Mouse (Mus musculus): ENCODE results near the gene Auts2. TPM values are rescaled to one million over a fixed set of nuclear protein-coding genes. Genes with fewer than 3 reads are reported as not detected.
"Not testable (repeated sequence)": the region's sequence is repeated elsewhere in the genome, so short reads cannot be mapped to it uniquely, and the experiment has no call there.

The Auts2 gene
- 29.1 and 32.6 TPM in 2 replicates for polyA plus RNA-seq (2014; fragmentation: Nextera tagmentation; extraction: Ambion mirVana)

DNA sequence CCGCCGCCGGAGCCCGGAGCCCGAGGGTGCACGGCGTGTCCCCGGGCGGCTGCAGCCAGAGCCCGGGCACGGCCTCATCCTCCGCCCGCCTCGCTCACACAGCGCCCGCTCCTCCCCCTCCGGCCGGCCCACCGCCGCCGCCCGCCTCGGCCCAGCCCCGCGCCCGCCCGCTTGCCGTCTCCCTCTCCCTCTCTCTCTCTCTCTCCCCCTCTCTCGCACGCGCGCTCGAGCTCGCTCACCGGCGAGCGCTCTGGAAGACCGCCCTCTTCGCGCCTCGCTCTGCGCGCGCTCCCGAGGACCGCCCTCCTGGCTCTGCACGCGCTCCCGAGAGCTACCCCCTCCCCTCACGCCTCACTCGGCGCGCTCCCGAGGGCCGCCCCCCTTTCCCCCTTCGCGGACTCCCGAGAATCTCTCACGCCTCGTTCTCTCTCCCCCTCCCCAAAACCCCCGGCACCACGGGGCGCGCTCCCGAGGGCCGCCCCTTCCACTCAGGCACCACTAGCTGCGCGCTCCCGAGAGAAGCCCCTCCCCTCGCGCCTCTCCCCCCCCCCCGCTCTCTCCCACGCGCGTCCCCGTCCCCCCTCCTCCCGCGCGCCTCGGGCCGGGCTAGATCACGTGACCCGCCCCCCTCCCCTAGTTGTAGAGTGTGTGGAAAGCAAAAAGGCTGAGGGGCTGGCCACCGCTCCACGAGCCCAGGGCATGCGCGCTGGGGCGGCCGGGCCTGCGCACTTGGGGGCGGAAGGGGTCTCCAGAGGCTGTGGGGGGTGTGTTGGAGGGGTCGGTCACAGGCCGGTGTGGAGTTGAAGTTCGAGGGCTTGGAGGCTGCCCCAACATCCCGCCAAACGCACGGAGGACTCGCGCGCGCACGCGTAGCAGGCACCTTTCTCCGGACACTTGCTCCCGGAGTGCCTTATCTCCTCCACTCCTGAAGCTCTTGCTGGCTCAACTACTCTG lies at the start of gene Auts2:
Gene Auts2 (minus strand): TSS at position 227 of the 954 bp plus-strand sequence.
- Histone ChIP-seq H3K36me3 (ENCODE audit: control insufficient read depth, insufficient read depth, low read length) (no peaks in the 10 kb centered on the region), H3K9me3 (ENCODE audit: control insufficient read depth, low read length) (no peaks in the 10 kb centered on the region), H3K27me3 (ENCODE audit: control insufficient read depth, insufficient read depth, low read length) (no peaks in the 10 kb centered on the region), H3K4me2 (replicated peaks; ENCODE audit: low read depth, low read length) (peak within 1 kb of the TSS; percentile 83), H3K9ac (ENCODE audit: low read depth, low read length) (peak within 1 kb of the TSS; percentile 87), H3K4me1 (ENCODE audit: control insufficient read depth, insufficient read depth, low read length) (peaks cover 14% of the 10 kb centered on the region), H3K4me3 (ENCODE audit: low read length) (peak within 1 kb of the TSS; percentile 85), H3K27ac (ENCODE audit: low read depth, low read length) (peak within 1 kb of the TSS; percentile 89)
- WGBS: 0% methylated on average over 62 of the region's 105 CpGs
- peak; percentile 94 for ATAC-seq (ENCODE audit: low FRiP score, low TSS enrichment)

DNA sequence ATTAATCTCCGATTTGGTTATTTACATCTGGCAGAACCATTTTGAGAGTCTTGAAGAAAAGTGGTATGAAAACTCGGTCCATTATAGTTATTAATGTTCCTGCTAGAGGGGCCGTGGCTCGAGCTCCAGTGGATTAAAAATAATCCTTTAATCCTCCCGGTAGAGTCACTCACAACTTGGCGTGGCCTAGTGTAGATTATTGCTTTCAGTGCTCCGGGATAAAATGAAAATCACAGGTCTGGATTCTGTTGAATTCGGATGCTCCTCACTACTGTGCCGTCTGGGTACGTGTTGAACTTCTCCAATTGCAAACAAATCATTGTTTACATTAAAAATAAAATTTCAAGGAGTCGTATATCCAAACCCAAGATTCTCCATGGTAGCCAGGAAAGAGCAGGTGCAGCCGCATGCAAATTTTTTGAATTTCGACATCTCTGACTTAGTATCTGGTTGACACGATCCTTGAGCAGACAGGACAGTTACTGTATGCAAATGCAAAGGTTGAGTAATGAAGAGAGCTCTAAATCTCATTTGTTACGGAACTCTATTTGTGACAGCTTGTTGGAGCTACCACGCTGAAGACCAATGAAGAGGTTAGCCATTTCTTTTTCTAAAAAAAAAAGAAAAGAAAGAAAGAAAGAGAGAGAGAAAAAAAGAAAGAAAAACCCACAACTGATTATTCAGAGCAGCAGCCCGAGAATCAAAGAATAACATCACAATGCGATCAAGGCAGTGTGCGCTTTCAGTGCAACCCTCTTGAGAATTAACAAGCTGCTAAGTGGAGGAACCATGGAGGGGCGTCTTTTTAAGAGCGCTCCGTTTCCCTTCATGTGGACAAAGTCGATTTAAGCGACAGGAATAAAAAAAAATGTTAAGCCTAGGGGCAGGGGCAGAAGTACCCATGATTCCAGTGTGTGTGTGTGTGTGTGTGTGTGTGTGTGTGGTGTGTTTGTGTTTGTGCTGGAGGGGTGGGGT lies 48.9 kb upstream of the Auts2 start:
- 0 out of 2 replicates have a peak, but pooled peaks cover 3% of the 10 kb centered on the region for H3K4me1 ChIP-seq (ENCODE audit: control insufficient read depth, insufficient read depth, low read length)
- H3K9ac ChIP-seq (ENCODE audit: low read depth, low read length): no peak overlapping the region
- ATAC-seq (ENCODE audit: low FRiP score, low TSS enrichment): no peak
- H3K27me3 ChIP-seq (ENCODE audit: control insufficient read depth, insufficient read depth, low read length): no peaks in the 10 kb centered on the region
- H3K4me3 ChIP-seq (ENCODE audit: low read length): no peak overlapping the region
- no peak overlapping the region for H3K4me2 ChIP-seq (replicated peaks; ENCODE audit: low read depth, low read length)
- no peaks in the 10 kb centered on the region for H3K36me3 ChIP-seq (ENCODE audit: control insufficient read depth, insufficient read depth, low read length)
- 88% methylated on average over 24 of the region's 24 CpGs for WGBS
- H3K9me3 ChIP-seq (ENCODE audit: control insufficient read depth, low read length): no peaks in the 10 kb centered on the region
- H3K27ac ChIP-seq (ENCODE audit: low read depth, low read length): no peak overlapping the region

DNA sequence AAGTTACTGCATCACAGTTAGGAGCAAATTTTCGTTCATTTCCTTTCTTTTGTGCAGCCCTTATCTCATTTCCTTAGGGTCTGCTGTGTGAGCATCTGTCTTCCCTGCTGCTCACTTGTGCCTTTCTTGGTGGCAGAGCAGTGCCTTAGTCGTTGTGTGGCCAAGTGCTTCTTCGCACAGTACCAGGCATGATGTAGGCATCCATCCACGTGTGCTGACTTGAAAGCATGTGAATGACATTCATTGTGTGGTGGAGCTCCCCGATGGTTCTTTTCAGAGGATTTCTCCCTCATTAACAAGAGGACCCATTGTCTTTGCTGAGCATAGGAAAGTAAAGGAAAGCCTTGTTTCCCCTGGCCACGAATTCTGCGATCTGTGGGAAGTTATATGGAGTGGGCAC lies 36.6 kb upstream of the Auts2 start:
- no peaks in the 10 kb centered on the region for H3K4me1 ChIP-seq (ENCODE audit: control insufficient read depth, insufficient read depth, low read length)
- no peak for ATAC-seq (ENCODE audit: low FRiP score, low TSS enrichment)
- H3K9me3 ChIP-seq (ENCODE audit: control insufficient read depth, low read length): no peaks in the 10 kb centered on the region
- no peaks in the 10 kb centered on the region for H3K27me3 ChIP-seq (ENCODE audit: control insufficient read depth, insufficient read depth, low read length)
- no peak overlapping the region for H3K4me2 ChIP-seq (replicated peaks; ENCODE audit: low read depth, low read length)
- WGBS: 81% methylated on average over 7 of the region's 7 CpGs
- H3K27ac ChIP-seq (ENCODE audit: low read depth, low read length): no peak overlapping the region
- H3K36me3 ChIP-seq (ENCODE audit: control insufficient read depth, insufficient read depth, low read length): no peaks in the 10 kb centered on the region
- no peak overlapping the region for H3K9ac ChIP-seq (ENCODE audit: low read depth, low read length)
- no peak overlapping the region for H3K4me3 ChIP-seq (ENCODE audit: low read length)

DNA sequence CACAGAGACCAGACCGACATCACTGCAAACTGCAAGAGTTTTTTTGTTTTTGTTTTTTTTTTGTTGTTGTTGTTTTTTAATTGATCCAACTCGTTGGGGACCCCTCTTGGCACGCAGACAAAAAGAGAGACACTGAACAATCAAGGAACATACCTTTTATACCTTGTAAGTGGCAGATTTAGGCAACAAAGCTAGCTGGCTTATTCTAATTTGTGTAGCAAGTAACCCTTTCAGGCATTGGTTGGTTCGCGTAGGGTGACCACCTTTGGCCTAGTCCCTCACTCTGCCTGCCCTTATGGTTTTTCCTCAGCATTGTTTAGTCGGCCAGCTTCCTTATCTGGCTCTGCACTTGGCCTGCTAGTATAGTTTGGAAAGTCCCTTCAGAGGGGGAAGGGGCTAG lies 17.6 kb upstream of the Auts2 start:
- H3K4me2 ChIP-seq (replicated peaks; ENCODE audit: low read depth, low read length); H3K9me3 ChIP-seq (ENCODE audit: control insufficient read depth, low read length); H3K36me3 ChIP-seq (ENCODE audit: control insufficient read depth, insufficient read depth, low read length); H3K4me1 ChIP-seq (ENCODE audit: control insufficient read depth, insufficient read depth, low read length); H3K27ac ChIP-seq (ENCODE audit: low read depth, low read length); ATAC-seq (ENCODE audit: low FRiP score, low TSS enrichment); H3K4me3 ChIP-seq (ENCODE audit: low read length); H3K9ac ChIP-seq (ENCODE audit: low read depth, low read length); H3K27me3 ChIP-seq (ENCODE audit: control insufficient read depth, insufficient read depth, low read length): not testable (repeated sequence)
- 77% methylated on average over 6 of the region's 6 CpGs for WGBS

DNA sequence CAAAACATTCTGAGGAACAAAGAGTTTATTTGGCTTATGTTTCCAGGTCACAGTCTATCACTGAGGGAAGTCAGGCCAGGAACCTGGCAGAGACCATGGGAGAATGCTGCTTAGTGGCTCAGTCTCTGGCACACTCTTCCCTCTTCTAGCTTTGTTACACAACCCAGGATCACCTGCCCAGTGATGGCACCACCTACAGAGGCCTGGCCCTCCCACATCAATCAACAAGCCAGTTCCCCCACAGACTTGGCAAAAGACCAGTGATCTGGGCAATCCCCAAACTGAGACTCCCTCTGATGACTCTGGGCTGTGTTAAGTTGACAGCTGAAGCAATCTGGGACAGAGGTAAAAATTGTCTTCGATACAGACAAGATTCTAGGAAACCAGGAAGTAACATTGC lies 2.6 kb upstream of the Auts2 start:
- 86% methylated on average over 1 of the region's 1 CpGs for WGBS
- H3K4me1 ChIP-seq (ENCODE audit: control insufficient read depth, insufficient read depth, low read length): peaks cover under 1% of the 10 kb centered on the region; the same call in 1 of the 2 replicates
- H3K36me3 ChIP-seq (ENCODE audit: control insufficient read depth, insufficient read depth, low read length): no peaks in the 10 kb centered on the region
- H3K4me3 ChIP-seq (ENCODE audit: low read length): no peak overlapping the region
- no peak overlapping the region for H3K4me2 ChIP-seq (replicated peaks; ENCODE audit: low read depth, low read length)
- H3K9me3 ChIP-seq (ENCODE audit: control insufficient read depth, low read length): no peaks in the 10 kb centered on the region
- no peak for ATAC-seq (ENCODE audit: low FRiP score, low TSS enrichment)
- no peak overlapping the region for H3K9ac ChIP-seq (ENCODE audit: low read depth, low read length)
- H3K27ac ChIP-seq (ENCODE audit: low read depth, low read length): no peak overlapping the region
- no peaks in the 10 kb centered on the region for H3K27me3 ChIP-seq (ENCODE audit: control insufficient read depth, insufficient read depth, low read length)

DNA sequence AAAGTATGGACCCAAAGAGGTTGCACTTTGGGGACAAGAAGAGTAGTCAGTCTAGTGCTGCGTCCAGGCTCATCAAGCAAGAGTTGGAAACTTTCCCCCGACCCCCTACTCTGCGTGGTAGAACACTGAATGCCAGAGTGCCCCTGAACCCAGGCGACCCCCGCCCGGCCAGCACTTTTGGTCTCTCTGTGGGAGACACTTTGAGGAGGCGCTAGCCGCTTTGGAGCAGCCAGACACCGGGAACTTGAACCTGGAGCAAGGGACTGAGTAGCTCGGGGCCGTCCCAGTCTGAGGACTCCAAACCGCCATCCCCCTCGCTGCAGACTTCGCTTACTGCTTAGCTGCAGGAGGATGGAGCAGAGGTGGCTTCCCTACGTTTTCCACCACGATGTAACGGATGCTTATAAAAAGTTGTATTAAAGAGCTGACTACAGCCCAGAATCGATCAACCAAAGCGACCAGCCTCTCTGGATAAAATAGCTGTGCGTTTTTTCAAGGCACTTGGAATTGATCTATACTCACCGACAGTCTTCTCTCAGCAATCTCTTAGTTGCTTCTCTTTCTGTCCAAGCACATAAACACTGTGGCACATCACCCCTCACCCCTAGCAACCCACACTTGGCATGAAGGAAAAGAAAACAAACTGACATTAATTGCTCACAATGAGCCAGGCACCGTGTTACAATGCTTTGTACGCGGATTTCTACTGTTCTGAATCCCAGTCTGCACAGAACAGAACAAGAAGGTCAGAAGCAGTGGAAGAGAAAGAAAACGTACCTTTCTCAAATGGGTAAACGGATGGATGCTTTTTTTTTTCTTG lies 1.2 kb upstream of the Auts2 start:
- H3K4me1 ChIP-seq (ENCODE audit: control insufficient read depth, insufficient read depth, low read length): peaks cover 11% of the 10 kb centered on the region
- peak overlapping the region; percentile 89 for H3K27ac ChIP-seq (ENCODE audit: low read depth, low read length)
- no peak for ATAC-seq (ENCODE audit: low FRiP score, low TSS enrichment)
- peak overlapping the region; percentile 83 for H3K4me2 ChIP-seq (replicated peaks; ENCODE audit: low read depth, low read length)
- H3K9me3 ChIP-seq (ENCODE audit: control insufficient read depth, low read length): no peaks in the 10 kb centered on the region
- H3K9ac ChIP-seq (ENCODE audit: low read depth, low read length): peak overlapping the region; percentile 87
- H3K36me3 ChIP-seq (ENCODE audit: control insufficient read depth, insufficient read depth, low read length): no peaks in the 10 kb centered on the region
- 4% methylated on average over 26 of the region's 26 CpGs for WGBS
- no peaks in the 10 kb centered on the region for H3K27me3 ChIP-seq (ENCODE audit: control insufficient read depth, insufficient read depth, low read length)
- H3K4me3 ChIP-seq (ENCODE audit: low read length): peak overlapping the region; percentile 85

DNA sequence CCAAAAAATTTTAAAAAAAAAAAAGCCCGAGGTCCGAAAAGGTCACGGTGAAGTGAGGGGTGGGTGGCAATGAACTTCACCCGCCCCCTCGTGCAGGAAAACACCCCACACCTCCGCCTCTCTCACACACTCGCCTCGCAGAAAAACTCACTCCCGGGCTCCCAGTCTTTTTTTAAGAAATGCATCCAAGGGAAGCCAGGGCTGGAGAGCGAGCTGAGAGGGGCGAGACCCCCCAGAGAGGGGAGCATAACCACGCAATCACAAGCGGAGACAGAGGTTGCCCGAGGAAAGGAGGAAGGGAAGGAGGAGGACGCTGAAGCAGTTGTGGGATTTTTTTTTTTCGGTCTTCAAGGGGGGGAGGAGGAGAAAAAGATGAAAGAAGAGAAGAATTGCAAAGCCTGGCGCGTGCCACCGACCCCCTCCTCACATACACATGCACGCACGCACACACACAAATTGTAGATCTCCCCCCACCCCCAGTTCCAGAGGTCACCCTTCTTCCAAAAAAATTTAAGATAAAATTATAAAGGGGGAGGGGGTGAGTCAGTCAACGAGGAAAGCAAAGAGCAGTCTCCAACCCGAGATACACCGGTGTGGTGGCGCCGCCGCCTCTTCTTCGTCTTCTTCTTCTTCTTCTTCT lies 643 bp downstream of the Auts2 start:
- Histone ChIP-seq H3K4me2 (replicated peaks; ENCODE audit: low read depth, low read length) (peak overlapping the region; percentile 83), H3K4me3 (ENCODE audit: low read length) (peak overlapping the region; percentile 85), H3K9me3 (ENCODE audit: control insufficient read depth, low read length) (no peaks in the 10 kb centered on the region), H3K27ac (ENCODE audit: low read depth, low read length) (peak overlapping the region; percentile 89), H3K27me3 (ENCODE audit: control insufficient read depth, insufficient read depth, low read length) (no peaks in the 10 kb centered on the region), H3K4me1 (ENCODE audit: control insufficient read depth, insufficient read depth, low read length) (peaks cover 14% of the 10 kb centered on the region), H3K36me3 (ENCODE audit: control insufficient read depth, insufficient read depth, low read length) (no peaks in the 10 kb centered on the region), H3K9ac (ENCODE audit: low read depth, low read length) (peak overlapping the region; percentile 87)
- 0% methylated on average over 28 of the region's 28 CpGs for WGBS
- 0 out of 2 replicates have a peak, but pooled peaks have one; percentile 2 for ATAC-seq (ENCODE audit: low FRiP score, low TSS enrichment)

DNA sequence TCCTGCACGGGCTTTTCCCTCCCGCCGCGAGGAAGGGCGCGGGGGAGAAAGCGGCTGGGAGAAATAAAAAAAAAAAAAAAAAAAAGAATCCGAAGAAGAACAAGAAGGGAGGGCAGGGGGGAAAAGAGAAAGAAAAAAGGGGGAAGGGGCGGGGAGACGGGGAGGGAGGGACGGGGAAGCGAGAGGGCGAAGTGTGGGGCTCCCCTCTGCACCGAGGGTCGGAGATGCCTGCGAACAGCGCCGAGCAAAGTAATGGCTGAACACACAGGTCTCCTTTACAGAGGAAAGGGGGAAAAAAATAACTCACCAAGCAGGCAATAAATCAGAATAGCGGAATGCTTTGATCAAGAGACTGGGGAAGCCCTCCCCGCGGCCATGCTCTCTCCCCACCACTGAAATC lies 1.2 kb downstream of the Auts2 start:
- 0% methylated on average over 14 of the region's 21 CpGs for WGBS

More for the DNA sequence above, 1.2 kb downstream of the Auts2 start:
- ATAC-seq (ENCODE audit: low FRiP score, low TSS enrichment): peak; percentile 44; the same call in 1 of the 2 replicates
- no peaks in the 10 kb centered on the region for H3K9me3 ChIP-seq (ENCODE audit: control insufficient read depth, low read length)
- H3K4me1 ChIP-seq (ENCODE audit: control insufficient read depth, insufficient read depth, low read length): peaks cover 14% of the 10 kb centered on the region
- H3K27ac ChIP-seq (ENCODE audit: low read depth, low read length): peak overlapping the region; percentile 89; the same call in 1 of the 2 replicates
- peak overlapping the region; percentile 87 for H3K9ac ChIP-seq (ENCODE audit: low read depth, low read length)
- H3K27me3 ChIP-seq (ENCODE audit: control insufficient read depth, insufficient read depth, low read length): no peaks in the 10 kb centered on the region
- H3K4me3 ChIP-seq (ENCODE audit: low read length): peak overlapping the region; percentile 85
- H3K36me3 ChIP-seq (ENCODE audit: control insufficient read depth, insufficient read depth, low read length): no peaks in the 10 kb centered on the region
- peak overlapping the region; percentile 83 for H3K4me2 ChIP-seq (replicated peaks; ENCODE audit: low read depth, low read length)

Measured in kidney, embryonic 14.5 days (tissue).